Mouse (Mus musculus): Measurements from ENCODE around the gene Rft1. TPM values are rescaled to one million over a fixed set of nuclear protein-coding genes. Genes with fewer than 3 reads are reported as not detected.

The Rft1 gene
- polyA plus RNA-seq, 1 experiment from 2014 or later = 18.6 TPM

DNA sequence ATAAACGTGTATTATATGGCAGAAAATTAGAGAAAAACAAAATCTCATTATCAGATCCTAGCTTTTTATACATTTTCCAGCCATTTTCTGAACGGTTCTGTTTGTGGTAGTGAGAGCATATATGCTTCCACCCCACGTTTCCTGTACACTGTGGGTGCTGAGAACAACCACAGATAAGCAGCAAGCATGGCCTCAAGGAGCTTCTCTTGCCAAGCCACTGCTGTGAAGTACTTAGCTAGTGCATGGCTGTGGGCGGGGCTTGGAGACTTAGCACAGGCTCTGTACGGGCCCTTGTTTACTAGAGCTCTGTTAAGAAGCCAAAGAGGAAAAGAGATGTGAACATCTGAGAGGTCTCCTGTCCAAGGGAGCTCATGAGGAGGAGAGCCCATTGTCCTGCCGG lies 20.8 kb downstream of the Rft1 start:
- no peak overlapping the region for H3K9ac ChIP-seq
- no peak overlapping the region for H3K4me3 ChIP-seq (replicated peaks)
- no peaks in the 10 kb centered on the region for H3K4me1 ChIP-seq
- H3K27ac ChIP-seq (replicated peaks) = no peak overlapping the region
- 69% methylated on average over 6 of the region's 6 CpGs for WGBS
- H3K36me3 ChIP-seq = peaks cover 68% of the 10 kb centered on the region
- H3K27me3 ChIP-seq = no peaks in the 10 kb centered on the region
- H3K9me3 ChIP-seq (replicated peaks) = no peaks in the 10 kb centered on the region
- ATAC-seq (ENCODE audit: insufficient number of reproducible peaks, low FRiP score, low TSS enrichment, low read depth) = no peak
- no peak overlapping the region for H3K4me2 ChIP-seq (replicated peaks)

DNA sequence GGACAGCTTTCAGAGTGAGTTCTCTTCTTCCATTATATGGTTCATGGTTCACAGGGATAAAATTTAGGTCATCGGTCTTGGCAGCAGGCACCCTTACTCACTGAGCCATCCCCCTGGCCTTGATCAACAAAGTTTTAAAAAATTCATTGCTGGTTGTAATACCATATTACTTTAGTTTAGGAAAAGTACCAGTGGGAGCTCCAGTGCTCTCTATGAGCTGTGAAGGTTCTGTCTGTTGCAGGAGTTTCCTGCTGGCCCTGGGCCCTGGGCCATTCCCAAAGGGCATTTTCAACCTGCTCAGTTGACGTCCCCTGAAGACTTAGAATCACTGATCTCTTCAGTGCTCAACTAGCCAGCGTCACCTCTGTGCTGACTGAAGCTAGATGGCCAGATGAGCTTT lies 28.0 kb downstream of the Rft1 start:
- peaks cover 71% of the 10 kb centered on the region for H3K36me3 ChIP-seq
- no peaks in the 10 kb centered on the region for H3K4me1 ChIP-seq
- H3K4me2 ChIP-seq (replicated peaks) = no peak overlapping the region
- no peak for ATAC-seq (ENCODE audit: insufficient number of reproducible peaks, low FRiP score, low TSS enrichment, low read depth)
- no peak overlapping the region for H3K9ac ChIP-seq
- H3K9me3 ChIP-seq (replicated peaks) = no peaks in the 10 kb centered on the region
- no peak overlapping the region for H3K4me3 ChIP-seq (replicated peaks)
- no peaks in the 10 kb centered on the region for H3K27me3 ChIP-seq
- no peak overlapping the region for H3K27ac ChIP-seq (replicated peaks)
- WGBS = 83% methylated on average over 3 of the region's 3 CpGs

DNA sequence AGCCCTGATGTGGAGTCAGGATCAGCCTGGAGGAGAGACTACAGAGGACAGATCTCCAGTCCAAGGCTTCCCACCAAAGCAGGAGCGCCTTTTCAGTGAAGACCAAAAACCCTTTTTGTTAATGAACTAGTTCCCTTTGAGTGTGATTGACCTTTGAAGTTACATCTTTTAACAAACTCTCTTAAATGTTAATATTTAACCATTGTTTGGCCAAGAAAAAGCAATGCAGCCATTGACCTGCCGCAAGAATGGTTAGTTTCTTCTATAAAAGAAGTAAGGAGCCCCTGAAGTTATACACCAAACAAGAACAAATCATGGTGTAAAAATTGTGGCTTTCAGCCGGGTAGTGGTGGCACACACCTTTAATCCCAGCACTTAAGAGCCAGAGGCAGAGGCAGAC lies 36.5 kb downstream of the Rft1 start:
- Histone ChIP-seq H3K27ac (replicated peaks) (no peak overlapping the region), H3K9me3 (replicated peaks) (no peaks in the 10 kb centered on the region), H3K9ac (no peak overlapping the region), H3K4me1 (peaks cover 6% of the 10 kb centered on the region; the same call in 1 of the 2 replicates), H3K4me2 (replicated peaks) (no peak overlapping the region), H3K27me3 (no peaks in the 10 kb centered on the region), H3K4me3 (replicated peaks) (no peak overlapping the region), H3K36me3 (peaks cover 26% of the 10 kb centered on the region)
- 93% methylated on average over 3 of the region's 3 CpGs for WGBS
- no peak for ATAC-seq (ENCODE audit: insufficient number of reproducible peaks, low FRiP score, low TSS enrichment, low read depth)

DNA sequence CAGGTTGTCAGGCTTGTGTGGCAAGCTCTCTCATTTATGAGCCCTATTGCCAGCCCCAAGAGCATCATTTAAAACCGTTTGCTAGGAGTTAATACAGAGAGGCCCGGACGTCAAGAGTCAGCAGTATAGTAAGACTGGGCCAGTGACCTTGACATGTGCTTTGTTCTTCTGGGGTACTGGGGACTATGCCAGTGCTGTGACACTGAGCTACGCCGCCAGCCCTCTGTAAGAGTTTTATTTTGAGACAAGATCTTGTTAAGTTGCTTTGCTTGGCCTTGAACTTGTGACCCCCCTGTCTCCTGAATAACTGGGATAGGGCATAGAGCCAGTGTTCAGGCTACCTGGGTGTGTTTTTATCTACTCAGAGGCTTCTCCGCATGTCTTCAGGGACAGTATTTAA lies 38.3 kb downstream of the Rft1 start:
- Histone ChIP-seq H3K27me3 (no peaks in the 10 kb centered on the region), H3K27ac (replicated peaks) (no peak overlapping the region), H3K4me2 (replicated peaks) (no peak overlapping the region), H3K36me3 (peaks cover 20% of the 10 kb centered on the region), H3K9me3 (replicated peaks) (no peaks in the 10 kb centered on the region), H3K4me1 (peaks cover 7% of the 10 kb centered on the region; the same call in 1 of the 2 replicates), H3K9ac (no peak overlapping the region), H3K4me3 (replicated peaks) (no peak overlapping the region)
- ATAC-seq (ENCODE audit: insufficient number of reproducible peaks, low FRiP score, low TSS enrichment, low read depth) = no peak
- 83% methylated on average over 6 of the region's 6 CpGs for WGBS

DNA sequence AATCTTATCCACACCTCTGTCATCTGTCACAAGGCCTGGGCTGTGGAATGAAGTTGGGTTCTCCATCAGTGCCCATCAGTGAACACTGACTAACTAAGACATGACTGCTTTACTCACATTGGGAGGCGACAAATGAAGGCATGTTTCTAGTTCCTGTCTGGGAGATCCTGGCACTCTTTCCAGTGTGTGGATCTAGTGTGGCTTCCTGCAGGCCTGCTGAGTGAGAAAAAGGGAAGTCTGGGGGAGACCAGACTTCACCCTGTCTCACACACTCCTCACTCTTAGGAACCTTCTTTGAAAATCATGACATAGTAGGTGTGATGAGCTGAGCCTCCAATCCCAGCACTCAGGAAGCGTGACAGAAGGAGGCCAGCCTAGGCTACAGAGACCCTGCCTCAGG lies 40.6 kb downstream of the Rft1 start:
- H3K9me3 ChIP-seq (replicated peaks) = no peaks in the 10 kb centered on the region
- H3K36me3 ChIP-seq = peaks cover 13% of the 10 kb centered on the region
- no peak overlapping the region for H3K9ac ChIP-seq
- no peak overlapping the region for H3K4me2 ChIP-seq (replicated peaks)
- no peak for ATAC-seq (ENCODE audit: insufficient number of reproducible peaks, low FRiP score, low TSS enrichment, low read depth)
- no peak overlapping the region for H3K27ac ChIP-seq (replicated peaks)
- H3K4me3 ChIP-seq (replicated peaks) = no peak overlapping the region
- peaks cover 7% of the 10 kb centered on the region; the same call in 1 of the 2 replicates for H3K4me1 ChIP-seq
- 87% methylated on average over 2 of the region's 2 CpGs for WGBS
- no peaks in the 10 kb centered on the region for H3K27me3 ChIP-seq

DNA sequence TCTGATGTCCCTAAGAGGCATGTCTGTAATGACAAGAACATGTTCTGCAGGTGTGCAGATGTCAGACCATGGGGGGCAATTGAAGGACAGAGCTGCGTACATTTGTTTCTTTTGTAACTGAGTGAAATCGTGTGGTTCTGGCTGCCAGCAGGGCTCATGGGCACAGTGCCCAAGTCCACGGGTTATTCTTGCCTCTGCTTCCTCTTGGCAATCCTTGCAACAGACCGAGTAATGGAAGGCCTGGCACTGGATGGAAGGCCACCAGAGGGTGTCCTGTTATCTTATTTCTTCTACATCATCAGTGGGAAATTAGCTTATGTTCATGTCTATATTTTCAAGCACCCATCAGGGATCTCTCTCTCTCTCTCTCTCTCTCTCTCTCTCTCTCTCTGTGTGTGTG lies 41.4 kb downstream of the Rft1 start:
- Histone ChIP-seq H3K36me3 (0 out of 2 replicates have a peak, but pooled peaks cover 4% of the 10 kb centered on the region), H3K4me2 (replicated peaks) (no peak overlapping the region), H3K4me3 (replicated peaks) (no peak overlapping the region), H3K9me3 (replicated peaks) (no peaks in the 10 kb centered on the region), H3K27ac (replicated peaks) (no peak overlapping the region), H3K9ac (no peak overlapping the region), H3K4me1 (peaks cover 7% of the 10 kb centered on the region; the same call in 1 of the 2 replicates), H3K27me3 (no peaks in the 10 kb centered on the region)
- 0 out of 2 replicates have a peak, but pooled peaks have one; percentile 36 for ATAC-seq (ENCODE audit: insufficient number of reproducible peaks, low FRiP score, low TSS enrichment, low read depth)
- 18% methylated on average over 4 of the region's 4 CpGs for WGBS

DNA sequence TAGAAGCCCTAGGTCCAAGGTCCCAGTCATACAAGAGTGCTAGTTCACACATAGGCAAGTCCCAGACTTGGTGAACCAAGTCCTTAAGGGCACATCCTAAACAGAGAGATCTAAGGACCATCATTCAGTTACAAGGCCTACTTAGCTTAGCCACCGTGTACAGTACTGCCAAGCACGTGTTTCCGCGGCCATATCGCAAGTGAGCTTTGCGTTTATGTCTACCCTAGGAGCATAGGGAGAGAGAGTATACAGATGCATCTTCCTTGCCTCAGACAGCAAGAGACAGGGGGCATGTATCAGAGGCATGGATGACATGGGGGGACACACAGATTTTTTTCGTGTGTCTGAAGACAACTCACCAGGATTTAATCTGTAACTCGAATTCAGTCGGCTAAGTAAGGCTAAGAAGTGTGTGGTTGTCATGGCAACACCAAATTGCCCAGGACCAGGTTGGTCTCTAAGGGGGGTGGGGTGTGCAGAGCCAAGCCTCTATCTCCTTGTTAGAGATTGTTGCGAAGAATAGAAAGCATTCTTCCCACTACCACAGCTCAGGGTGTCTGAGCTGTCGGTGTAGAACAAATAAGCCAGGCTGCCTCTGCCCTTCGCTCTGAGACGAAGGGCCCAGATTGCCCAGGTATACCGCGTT lies 43.4 kb downstream of the Rft1 start:
- Histone ChIP-seq H3K27me3 (no peaks in the 10 kb centered on the region), H3K4me3 (replicated peaks) (no peak overlapping the region), H3K36me3 (0 out of 2 replicates have a peak, but pooled peaks cover 4% of the 10 kb centered on the region), H3K4me2 (replicated peaks) (no peak overlapping the region), H3K27ac (replicated peaks) (no peak overlapping the region), H3K9me3 (replicated peaks) (no peaks in the 10 kb centered on the region), H3K9ac (no peak overlapping the region), H3K4me1 (peaks cover 7% of the 10 kb centered on the region; the same call in 1 of the 2 replicates)
- WGBS = 75% methylated on average over 15 of the region's 15 CpGs
- no peak for ATAC-seq (ENCODE audit: insufficient number of reproducible peaks, low FRiP score, low TSS enrichment, low read depth)

DNA sequence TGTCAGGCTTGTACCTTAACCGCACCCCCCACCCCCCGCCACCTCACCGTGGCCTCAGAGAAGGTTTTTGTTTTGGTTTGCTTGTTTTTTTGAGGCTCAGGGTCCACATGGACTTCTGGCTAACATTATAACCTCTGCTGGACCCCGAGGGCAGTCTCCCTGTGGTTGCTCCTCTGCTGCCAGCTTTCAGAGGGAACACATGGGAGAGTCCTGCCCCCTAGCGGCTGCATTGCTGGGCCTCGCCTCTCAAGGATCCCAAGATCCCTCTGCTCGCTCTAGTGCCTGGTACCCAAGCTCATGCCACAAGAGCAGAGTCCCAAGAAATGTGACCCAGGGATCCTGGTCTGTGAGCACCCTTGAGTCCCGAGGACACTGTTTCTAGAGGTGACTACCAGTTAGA lies 45.5 kb downstream of the Rft1 start:
- H3K27me3 ChIP-seq = no peaks in the 10 kb centered on the region
- H3K9me3 ChIP-seq (replicated peaks) = no peaks in the 10 kb centered on the region
- H3K9ac ChIP-seq = no peak overlapping the region
- no peak overlapping the region for H3K4me3 ChIP-seq (replicated peaks)
- no peaks in the 10 kb centered on the region for H3K36me3 ChIP-seq
- WGBS = 41% methylated on average over 8 of the region's 8 CpGs
- H3K4me1 ChIP-seq = peaks cover 7% of the 10 kb centered on the region; the same call in 1 of the 2 replicates
- H3K27ac ChIP-seq (replicated peaks) = no peak overlapping the region
- no peak for ATAC-seq (ENCODE audit: insufficient number of reproducible peaks, low FRiP score, low TSS enrichment, low read depth)
- no peak overlapping the region for H3K4me2 ChIP-seq (replicated peaks)

DNA sequence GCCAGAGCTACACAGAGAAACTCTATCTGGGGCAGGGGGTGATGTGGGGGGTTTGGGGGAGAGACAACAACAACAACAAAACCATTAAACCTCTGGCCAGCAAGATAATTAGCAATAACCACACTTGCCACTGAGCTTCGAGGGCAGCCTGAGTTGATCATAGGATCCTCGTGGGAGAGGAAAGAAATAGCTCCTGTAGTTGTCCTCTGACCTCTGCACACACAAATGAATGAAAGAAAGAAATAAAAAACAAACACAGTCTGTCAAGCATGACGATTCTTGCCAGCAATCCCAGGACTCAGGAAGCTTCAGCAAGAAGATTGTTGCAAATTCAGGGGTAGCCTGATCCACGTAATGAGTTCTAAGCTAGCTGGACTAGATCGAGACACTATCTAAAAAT lies 48.4 kb downstream of the Rft1 start:
- no peak for ATAC-seq (ENCODE audit: insufficient number of reproducible peaks, low FRiP score, low TSS enrichment, low read depth)
- Histone ChIP-seq H3K36me3 (no peaks in the 10 kb centered on the region), H3K4me2 (replicated peaks) (no peak overlapping the region), H3K9me3 (replicated peaks) (no peaks in the 10 kb centered on the region), H3K9ac (no peak overlapping the region), H3K27me3 (no peaks in the 10 kb centered on the region), H3K4me3 (replicated peaks) (no peak overlapping the region), H3K27ac (replicated peaks) (no peak overlapping the region), H3K4me1 (no peaks in the 10 kb centered on the region)
- WGBS = 42% methylated on average over 5 of the region's 5 CpGs

DNA sequence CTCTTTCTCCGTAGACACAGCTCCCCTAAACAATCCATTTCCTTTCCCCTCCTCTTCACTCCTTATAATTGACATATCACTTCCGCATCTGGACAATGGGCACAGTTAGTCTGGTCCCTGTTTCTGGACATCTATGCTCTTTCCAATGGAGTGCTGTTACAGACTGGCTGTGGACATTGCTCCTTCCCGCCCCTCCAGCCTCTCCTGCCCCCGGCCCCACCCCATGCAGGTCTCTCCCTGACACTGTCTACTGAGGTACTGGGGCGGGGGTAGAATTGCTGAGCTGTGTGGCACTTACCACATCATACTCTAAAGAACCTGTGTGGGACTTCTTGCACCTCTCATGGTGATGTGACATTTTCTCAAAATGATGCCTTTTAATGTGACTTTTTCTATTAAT lies 48.9 kb downstream of the Rft1 start:
- H3K27ac ChIP-seq (replicated peaks) = no peak overlapping the region
- H3K4me1 ChIP-seq = no peaks in the 10 kb centered on the region
- H3K36me3 ChIP-seq = no peaks in the 10 kb centered on the region
- H3K9ac ChIP-seq = no peak overlapping the region
- no peak for ATAC-seq (ENCODE audit: insufficient number of reproducible peaks, low FRiP score, low TSS enrichment, low read depth)
- H3K9me3 ChIP-seq (replicated peaks) = no peaks in the 10 kb centered on the region
- H3K4me3 ChIP-seq (replicated peaks) = no peak overlapping the region
- H3K4me2 ChIP-seq (replicated peaks) = no peak overlapping the region
- 73% methylated on average over 5 of the region's 5 CpGs for WGBS
- no peaks in the 10 kb centered on the region for H3K27me3 ChIP-seq

DNA sequence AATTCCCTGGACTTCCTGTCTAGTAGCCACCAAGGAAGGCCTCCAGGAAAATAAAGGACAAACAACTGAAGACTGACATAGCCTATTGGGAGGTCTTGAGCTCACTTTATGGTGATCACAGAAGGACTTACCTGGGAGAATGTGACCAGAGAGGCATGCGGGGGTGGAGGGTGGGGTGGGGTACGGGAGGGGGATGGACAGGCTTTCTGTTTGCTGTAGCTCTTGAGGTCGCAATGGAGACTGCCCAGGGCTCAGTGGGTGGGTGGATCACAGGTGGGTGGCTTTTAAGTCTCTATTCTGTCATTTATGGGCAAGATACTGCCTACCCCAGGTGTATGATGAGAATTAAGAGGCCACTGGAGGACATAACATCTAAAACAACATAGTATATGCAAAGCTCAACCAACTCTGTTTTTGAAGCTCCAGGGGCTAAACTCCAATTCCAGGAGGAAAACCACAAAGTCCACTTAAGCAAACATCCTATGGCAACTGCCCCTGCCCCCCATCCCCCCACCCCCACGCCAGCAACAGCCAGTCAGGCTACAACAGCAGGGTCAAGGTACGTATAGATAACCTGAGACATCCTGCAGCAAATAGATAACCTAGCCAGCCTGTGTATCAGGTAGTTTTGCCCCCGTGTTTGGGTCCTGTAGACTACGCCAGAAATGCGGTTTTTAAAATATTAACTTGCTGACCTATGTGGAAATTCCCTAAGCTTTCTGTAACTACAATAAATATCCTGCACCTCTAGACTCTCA lies 50.1 kb downstream of the Rft1 start:
- no peaks in the 10 kb centered on the region for H3K27me3 ChIP-seq
- H3K36me3 ChIP-seq = no peaks in the 10 kb centered on the region
- 74% methylated on average over 8 of the region's 8 CpGs for WGBS
- no peak overlapping the region for H3K4me2 ChIP-seq (replicated peaks)
- H3K27ac ChIP-seq (replicated peaks) = no peak overlapping the region
- H3K9me3 ChIP-seq (replicated peaks) = no peaks in the 10 kb centered on the region
- no peak for ATAC-seq (ENCODE audit: insufficient number of reproducible peaks, low FRiP score, low TSS enrichment, low read depth)
- H3K4me1 ChIP-seq = no peaks in the 10 kb centered on the region
- H3K4me3 ChIP-seq (replicated peaks) = no peak overlapping the region
- no peak overlapping the region for H3K9ac ChIP-seq
